Mouse (Mus musculus): ENCODE results near the gene Lrrc4.

DNA sequence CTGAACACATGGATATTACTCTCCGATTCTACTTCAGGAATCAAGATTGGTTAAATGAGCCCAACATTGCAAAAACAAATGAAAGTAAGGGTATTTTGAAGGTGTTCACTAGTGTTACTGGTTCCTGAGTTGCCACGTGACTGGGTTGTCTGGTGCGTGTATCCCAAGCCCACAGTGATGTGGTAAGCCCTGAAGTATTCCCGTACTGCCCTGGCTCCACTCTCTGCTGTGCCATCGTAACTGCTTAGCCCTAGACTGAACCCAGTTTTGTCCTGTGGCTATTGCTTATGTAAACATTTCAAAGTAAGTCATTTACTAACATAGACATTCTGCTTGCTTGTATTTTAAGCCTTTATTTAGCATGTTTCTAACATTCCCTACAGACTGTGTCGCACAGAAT lies 100.3 kb downstream of the Lrrc4 start:
- TF ChIP-seq CTCF (IDR thresholded peaks at IDR 0.05; ENCODE audit: insufficient read depth, low read depth, low read length) (no peak), POLR2A (IDR thresholded peaks at IDR 0.05; ENCODE audit: insufficient read depth, low read depth, low read length) (no peak)
